Mouse (Mus musculus): Measurements from ENCODE around the gene Tmem178b. TPM values are rescaled to one million over a fixed set of nuclear protein-coding genes. Genes with fewer than 3 reads are reported as not detected.

Tmem178b gene
- polyA plus RNA-seq, 1 experiment, result not detected

DNA sequence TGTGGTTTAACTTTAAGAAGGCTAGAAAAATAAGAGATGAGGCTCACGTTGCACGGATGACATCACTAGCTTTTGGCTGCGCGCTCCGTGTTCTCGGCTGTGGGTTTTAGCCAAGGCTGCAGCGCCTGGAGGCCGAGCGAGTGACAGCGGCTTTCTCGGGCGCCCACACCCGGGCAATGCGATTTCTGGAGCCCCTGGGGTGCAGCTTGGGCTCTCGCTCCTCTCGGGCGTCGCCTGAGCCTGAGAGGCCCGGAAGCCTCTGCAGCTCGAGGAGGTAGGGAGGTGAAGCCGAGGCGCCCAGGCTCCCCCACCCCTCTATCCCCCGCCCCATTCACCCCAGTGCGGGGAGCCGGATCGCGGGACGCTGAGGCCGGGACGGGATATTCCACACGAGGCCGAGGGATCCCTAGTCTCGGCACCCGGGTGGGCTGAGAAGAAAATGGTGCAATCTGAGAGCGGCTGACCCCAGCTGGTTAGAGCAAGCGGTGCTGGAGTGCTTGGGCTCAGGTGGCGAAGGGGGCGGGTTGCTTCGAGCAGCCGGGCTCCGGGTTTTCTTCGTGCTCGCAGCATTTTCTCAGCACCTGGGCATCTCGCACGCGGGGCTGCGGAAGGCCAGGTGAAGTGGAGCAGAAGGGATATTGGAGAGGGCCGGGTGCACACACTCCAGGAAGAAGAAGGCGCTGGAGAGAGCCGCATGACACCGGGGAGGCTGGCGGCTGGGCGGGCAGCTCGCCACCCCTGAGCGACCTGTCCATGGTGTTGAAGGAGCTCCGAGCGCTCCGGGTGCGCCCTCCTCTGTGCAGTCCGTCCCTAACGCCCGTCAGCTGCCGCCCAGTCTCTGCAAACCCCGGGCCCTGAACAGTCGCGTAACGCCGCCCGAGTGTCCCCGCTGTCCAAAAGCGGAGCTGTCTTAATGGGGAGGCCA, 1.4 kb upstream of the Tmem178b start:
- H3K27ac ChIP-seq (ENCODE audit: control insufficient read depth, insufficient read depth, low read depth, low read length, poor library complexity), result no peak overlapping the region
- TF ChIP-seq CTCF (IDR thresholded peaks at IDR 0.05; ENCODE audit: control insufficient read depth, insufficient read depth, low read length) (no peak), POLR2A (IDR thresholded peaks at IDR 0.05; ENCODE audit: borderline replicate concordance, control insufficient read depth, low read depth, low read length) (no peak)
- WGBS, result 2% methylated on average over 71 of the region's 71 CpGs
- no peaks in the 10 kb centered on the region for H3K4me1 ChIP-seq (ENCODE audit: control insufficient read depth, insufficient read depth, low read length)
- H3K4me3 ChIP-seq (replicated peaks; ENCODE audit: control insufficient read depth, low read depth, low read length), result no peak overlapping the region

GRCm38 (mm10) chr6:39872306-39872900, 668 bp upstream of the Tmem178b start:
- H3K4me3 ChIP-seq (replicated peaks; ENCODE audit: control insufficient read depth, low read depth, low read length), result no peak overlapping the region
- H3K27ac ChIP-seq (ENCODE audit: control insufficient read depth, insufficient read depth, low read depth, low read length, poor library complexity), result no peak overlapping the region
- no peaks in the 10 kb centered on the region for H3K4me1 ChIP-seq (ENCODE audit: control insufficient read depth, insufficient read depth, low read length)
- TF ChIP-seq POLR2A (IDR thresholded peaks at IDR 0.05; ENCODE audit: borderline replicate concordance, control insufficient read depth, low read depth, low read length), result no peak
- no peak for TF ChIP-seq CTCF (IDR thresholded peaks at IDR 0.05; ENCODE audit: control insufficient read depth, insufficient read depth, low read length)
- 2% methylated on average over 39 of the region's 39 CpGs for WGBS

DNA sequence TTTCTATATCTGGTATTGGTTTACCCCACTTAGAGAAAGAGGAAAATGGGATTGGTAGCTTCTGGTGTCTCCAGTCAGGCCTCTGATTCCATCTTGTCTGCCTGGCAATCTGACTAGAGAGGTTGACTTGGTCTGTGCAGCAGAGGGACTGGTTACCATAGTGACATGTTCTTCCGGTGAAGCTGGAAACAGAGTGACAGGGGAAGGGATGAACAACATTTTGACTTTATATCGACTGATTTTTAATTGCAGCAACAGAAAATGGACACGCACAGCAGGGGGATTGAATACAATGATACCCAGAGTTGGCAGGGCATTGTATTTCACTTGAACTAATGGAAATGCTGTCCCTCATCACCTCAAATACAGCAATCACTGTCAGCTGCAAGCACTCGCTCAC, 2.1 kb downstream of the Tmem178b start:
- no peaks in the 10 kb centered on the region for H3K4me1 ChIP-seq (ENCODE audit: control insufficient read depth, insufficient read depth, low read length)
- H3K27ac ChIP-seq (ENCODE audit: control insufficient read depth, insufficient read depth, low read depth, low read length, poor library complexity), result no peak overlapping the region
- no peak for TF ChIP-seq CTCF (IDR thresholded peaks at IDR 0.05; ENCODE audit: control insufficient read depth, insufficient read depth, low read length)
- TF ChIP-seq POLR2A (IDR thresholded peaks at IDR 0.05; ENCODE audit: borderline replicate concordance, control insufficient read depth, low read depth, low read length), result no peak
- H3K4me3 ChIP-seq (replicated peaks; ENCODE audit: control insufficient read depth, low read depth, low read length), result no peak overlapping the region
- WGBS, result 62% methylated on average over 4 of the region's 4 CpGs

GRCm38 (mm10) chr6:39876444-39876843, 3.4 kb downstream of the Tmem178b start:
- 68% methylated on average over 3 of the region's 3 CpGs for WGBS
- H3K4me1 ChIP-seq (ENCODE audit: control insufficient read depth, insufficient read depth, low read length), result no peaks in the 10 kb centered on the region
- TF ChIP-seq CTCF (IDR thresholded peaks at IDR 0.05; ENCODE audit: control insufficient read depth, insufficient read depth, low read length), result no peak
- TF ChIP-seq POLR2A (IDR thresholded peaks at IDR 0.05; ENCODE audit: borderline replicate concordance, control insufficient read depth, low read depth, low read length), result no peak
- H3K27ac ChIP-seq (ENCODE audit: control insufficient read depth, insufficient read depth, low read depth, low read length, poor library complexity), result no peak overlapping the region
- H3K4me3 ChIP-seq (replicated peaks; ENCODE audit: control insufficient read depth, low read depth, low read length), result no peak overlapping the region

- 54% methylated on average over 3 of the region's 3 CpGs for WGBS
- H3K4me1 ChIP-seq (ENCODE audit: control insufficient read depth, insufficient read depth, low read length), result no peaks in the 10 kb centered on the region
- H3K27ac ChIP-seq (ENCODE audit: control insufficient read depth, insufficient read depth, low read depth, low read length, poor library complexity), result no peak overlapping the region
- H3K4me3 ChIP-seq (replicated peaks; ENCODE audit: control insufficient read depth, low read depth, low read length), result no peak overlapping the region
- TF ChIP-seq CTCF (IDR thresholded peaks at IDR 0.05; ENCODE audit: control insufficient read depth, insufficient read depth, low read length) (no peak), POLR2A (IDR thresholded peaks at IDR 0.05; ENCODE audit: borderline replicate concordance, control insufficient read depth, low read depth, low read length) (no peak)
These were observed 17.7 kb downstream of the Tmem178b start for GRCm38 (mm10) chr6:39890811-39891210.

DNA sequence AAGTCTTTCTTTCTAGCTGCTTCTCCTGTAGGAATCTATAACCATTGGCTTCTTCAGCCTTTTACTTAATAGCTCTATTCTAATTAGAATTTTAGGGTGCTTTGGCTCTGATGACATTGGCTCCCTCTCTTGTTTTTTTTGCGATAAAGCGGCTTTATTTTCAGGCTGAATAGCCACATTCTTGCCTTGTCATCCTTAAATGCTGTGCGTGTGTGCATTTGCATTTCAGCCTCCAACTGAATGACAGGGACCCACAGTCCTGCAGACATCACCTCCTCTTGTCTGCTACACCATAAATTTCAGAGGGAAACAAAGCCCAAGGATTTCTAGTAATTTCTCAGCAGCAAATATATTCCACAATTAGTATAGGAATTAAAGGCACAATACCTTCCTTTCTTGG, 23.4 kb downstream of the Tmem178b start:
- WGBS, result 78% methylated on average over 3 of the region's 3 CpGs
- H3K4me1 ChIP-seq (ENCODE audit: control insufficient read depth, insufficient read depth, low read length), result no peaks in the 10 kb centered on the region
- H3K4me3 ChIP-seq (replicated peaks; ENCODE audit: control insufficient read depth, low read depth, low read length), result no peak overlapping the region
- H3K27ac ChIP-seq (ENCODE audit: control insufficient read depth, insufficient read depth, low read depth, low read length, poor library complexity), result no peak overlapping the region
- TF ChIP-seq POLR2A (IDR thresholded peaks at IDR 0.05; ENCODE audit: borderline replicate concordance, control insufficient read depth, low read depth, low read length), result no peak
- TF ChIP-seq CTCF (IDR thresholded peaks at IDR 0.05; ENCODE audit: control insufficient read depth, insufficient read depth, low read length), result no peak

DNA sequence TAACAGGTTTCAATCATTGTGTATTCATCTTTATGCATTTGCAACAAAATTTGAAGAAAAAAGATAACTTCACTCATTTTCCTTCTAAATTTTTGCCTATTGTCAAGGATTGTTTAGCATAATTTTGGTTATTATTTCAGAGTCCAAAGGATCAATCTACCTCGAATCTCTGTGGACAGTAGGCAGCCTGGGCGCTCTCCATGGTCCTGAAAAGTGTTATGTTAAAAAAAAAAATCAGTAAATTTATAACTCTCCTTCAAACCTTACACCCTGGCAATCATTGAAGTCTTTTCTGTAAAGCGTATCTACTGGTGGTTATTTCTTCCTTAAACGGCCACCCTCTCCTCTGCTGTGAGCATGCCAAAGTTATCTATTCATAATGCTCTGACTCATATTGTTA, 26.2 kb downstream of the Tmem178b start:
- 41% methylated on average over 4 of the region's 4 CpGs for WGBS
- Histone ChIP-seq H3K27ac (ENCODE audit: control insufficient read depth, insufficient read depth, low read depth, low read length, poor library complexity) (no peak overlapping the region), H3K4me1 (ENCODE audit: control insufficient read depth, insufficient read depth, low read length) (no peaks in the 10 kb centered on the region), H3K4me3 (replicated peaks; ENCODE audit: control insufficient read depth, low read depth, low read length) (no peak overlapping the region)
- no peak for TF ChIP-seq POLR2A (IDR thresholded peaks at IDR 0.05; ENCODE audit: borderline replicate concordance, control insufficient read depth, low read depth, low read length)
- TF ChIP-seq CTCF (IDR thresholded peaks at IDR 0.05; ENCODE audit: control insufficient read depth, insufficient read depth, low read length), result no peak

GRCm38 (mm10) chr6:39903220-39903773, 30.2 kb downstream of the Tmem178b start:
- Histone ChIP-seq H3K4me3 (replicated peaks; ENCODE audit: control insufficient read depth, low read depth, low read length) (no peak overlapping the region), H3K4me1 (ENCODE audit: control insufficient read depth, insufficient read depth, low read length) (no peaks in the 10 kb centered on the region), H3K27ac (ENCODE audit: control insufficient read depth, insufficient read depth, low read depth, low read length, poor library complexity) (no peak overlapping the region)
- WGBS, result 54% methylated on average over 6 of the region's 6 CpGs
- TF ChIP-seq POLR2A (IDR thresholded peaks at IDR 0.05; ENCODE audit: borderline replicate concordance, control insufficient read depth, low read depth, low read length) (no peak), CTCF (IDR thresholded peaks at IDR 0.05; ENCODE audit: control insufficient read depth, insufficient read depth, low read length) (no peak)
